ENCODE assay signal across 17 mouse cellular contexts in genomic region chr13:55954346-55954745, GRCm38 (mm10).
"Had no signal": no experiment of that assay in that cellular context is flagged by ENCODE, and none has a peak within 500 bp of the region (broad histone marks: within the 10 kb centered on the region; RNA-seq: fewer than 3 reads in every experiment).

No protein-coding gene starts in this region.

- H3K9me3 ChIP-seq: liver, embryonic 13.5 days; neural tube, embryonic 13.5 days; stomach, embryonic 15.5 days had no signal

- H3K27ac ChIP-seq: limb, embryonic 12.5 days; liver, embryonic 13.5 days; macrophage; neural tube, embryonic 13.5 days; stomach, embryonic 15.5 days had no signal

- H3K9ac ChIP-seq: limb, embryonic 12.5 days; liver, embryonic 13.5 days; liver, postnatal 0 days; neural tube, embryonic 13.5 days; stomach, embryonic 15.5 days had no signal

- H3K36me3 ChIP-seq: limb, embryonic 12.5 days; liver, embryonic 13.5 days; neural tube, embryonic 13.5 days; stomach, embryonic 15.5 days had no signal

- H3K4me3 ChIP-seq: limb, embryonic 12.5 days; liver, embryonic 13.5 days; megakaryocyte, embryonic 14.5 days; neural tube, embryonic 13.5 days; stomach, embryonic 15.5 days had no signal

- DNase-seq: kidney, adult 18-20 months; kidney, postnatal 25 days; layer of hippocampus, adult 9-11 months; layer of hippocampus, postnatal 36 days; liver; liver, embryonic 13.5 days; liver, postnatal 0 days; retina, postnatal 1 day; right cerebral cortex, postnatal 4 days; thymus, postnatal 36 days had no signal

- H3K4me2 ChIP-seq: limb, embryonic 12.5 days; liver, embryonic 13.5 days; midbrain, embryonic 11.5 days; neural tube, embryonic 13.5 days; stomach, embryonic 15.5 days had no signal

- ATAC-seq: liver, postnatal 0 days; midbrain, embryonic 16.5 days had no signal

- H3K27me3 ChIP-seq: stomach, embryonic 15.5 days had no signal

- H3K4me1 ChIP-seq: liver, embryonic 13.5 days; megakaryocyte, embryonic 14.5 days; neural tube, embryonic 13.5 days had no signal
